Mouse (Mus musculus): ENCODE data around the gene Tbc1d9b. TPM values are rescaled to one million over a fixed set of nuclear protein-coding genes. Genes with fewer than 3 reads are reported as not detected.
"Not testable (repeated sequence)": the region's sequence is repeated elsewhere in the genome, so short reads cannot be mapped to it uniquely, and the experiment has no call there.

Gene Tbc1d9b
- 36.3 and 45.8 TPM in 2 replicates for polyA plus RNA-seq (2012; rRNA removed)

DNA sequence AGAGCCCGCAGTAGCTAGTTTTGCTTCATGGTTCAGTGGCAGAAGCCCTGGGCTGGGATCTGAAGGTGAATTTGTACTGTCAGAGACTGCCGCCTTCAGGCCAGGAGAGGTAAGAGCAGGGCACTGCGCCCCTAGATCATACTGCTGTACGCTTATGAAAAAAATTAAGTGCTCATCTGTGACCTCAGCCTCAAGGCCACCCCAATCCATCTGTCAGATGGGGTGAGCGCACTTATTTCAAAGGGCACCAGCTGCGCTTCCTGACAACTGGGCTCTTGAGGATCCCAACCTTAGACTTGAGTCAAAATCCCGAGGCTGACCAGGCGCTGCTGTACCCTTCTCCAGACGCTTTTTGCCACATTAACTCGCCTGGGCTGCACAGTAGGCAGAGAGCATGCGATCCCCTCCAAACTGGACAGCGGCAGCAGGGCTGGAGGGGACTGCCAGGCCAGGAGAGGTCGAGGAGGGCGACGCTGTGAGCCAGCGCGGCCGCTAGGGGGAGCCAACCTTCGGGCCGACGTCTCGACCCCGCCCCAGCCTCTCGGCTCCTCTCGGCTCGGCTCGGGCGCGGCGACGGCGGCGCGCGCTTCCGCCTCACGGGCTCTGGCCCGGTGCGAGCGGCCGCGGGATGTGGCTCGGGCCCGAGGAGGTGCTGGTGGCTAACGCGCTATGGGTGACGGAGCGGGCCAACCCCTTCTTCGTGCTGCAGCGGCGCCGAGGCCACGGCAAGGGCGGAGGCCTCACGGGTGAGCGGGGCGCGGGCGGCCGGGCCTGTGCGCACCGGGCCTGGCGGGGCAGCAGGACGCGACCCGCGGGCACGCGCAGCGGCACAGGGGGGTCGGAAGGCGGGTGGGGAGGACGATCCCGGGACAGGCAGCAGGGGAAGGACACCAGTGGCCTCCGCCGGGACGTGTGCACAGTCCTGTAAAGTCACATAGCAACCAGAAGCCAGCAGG lies at the start of gene Tbc1d9b:
Gene Tbc1d9b (plus strand): TSS at position 586 of the 956 bp plus-strand sequence.
- DNase-seq (ENCODE audit: low spot score) = peak; percentile 86

DNA sequence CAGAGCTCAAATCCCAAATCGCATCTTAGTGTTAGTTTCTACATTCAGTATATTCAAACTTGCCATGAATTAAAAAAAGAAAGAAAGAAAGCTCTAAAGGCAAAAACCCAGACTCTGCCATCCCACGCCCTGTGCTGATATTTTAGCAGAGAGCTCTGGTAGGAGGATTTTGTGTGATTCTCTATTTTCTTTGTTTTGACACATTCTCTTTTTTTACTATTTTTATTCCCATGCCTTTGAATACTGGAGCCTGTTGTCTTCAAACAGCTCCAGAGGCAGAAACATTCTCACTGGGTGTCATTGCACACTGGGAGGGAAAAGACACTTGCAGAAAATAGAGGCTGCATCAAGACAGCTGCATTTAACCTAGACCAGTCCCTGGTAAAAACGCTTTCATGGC lies 45.0 kb upstream of the Tbc1d9b start:
- DNase-seq (ENCODE audit: low spot score) = no peak

DNA sequence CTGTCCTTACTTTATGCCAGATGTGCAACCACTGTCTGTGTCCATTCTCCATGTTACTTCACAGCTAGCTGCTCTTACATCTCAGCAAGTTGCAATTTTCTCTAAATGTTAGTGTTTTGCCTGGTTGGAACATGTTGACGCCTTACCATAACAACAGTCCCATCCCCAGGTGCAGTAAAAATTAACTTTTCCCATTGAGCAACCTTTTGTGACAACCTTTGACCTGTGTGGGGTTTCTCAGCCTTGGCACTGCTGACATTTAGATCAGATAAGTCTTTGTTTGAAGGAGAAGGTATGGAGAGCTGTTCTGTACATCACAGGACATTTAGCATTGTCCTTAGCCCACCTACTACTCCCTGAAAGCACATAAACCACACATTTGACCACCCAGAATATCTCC lies 41.4 kb upstream of the Tbc1d9b start:
- DNase-seq (ENCODE audit: low spot score) = no peak

DNA sequence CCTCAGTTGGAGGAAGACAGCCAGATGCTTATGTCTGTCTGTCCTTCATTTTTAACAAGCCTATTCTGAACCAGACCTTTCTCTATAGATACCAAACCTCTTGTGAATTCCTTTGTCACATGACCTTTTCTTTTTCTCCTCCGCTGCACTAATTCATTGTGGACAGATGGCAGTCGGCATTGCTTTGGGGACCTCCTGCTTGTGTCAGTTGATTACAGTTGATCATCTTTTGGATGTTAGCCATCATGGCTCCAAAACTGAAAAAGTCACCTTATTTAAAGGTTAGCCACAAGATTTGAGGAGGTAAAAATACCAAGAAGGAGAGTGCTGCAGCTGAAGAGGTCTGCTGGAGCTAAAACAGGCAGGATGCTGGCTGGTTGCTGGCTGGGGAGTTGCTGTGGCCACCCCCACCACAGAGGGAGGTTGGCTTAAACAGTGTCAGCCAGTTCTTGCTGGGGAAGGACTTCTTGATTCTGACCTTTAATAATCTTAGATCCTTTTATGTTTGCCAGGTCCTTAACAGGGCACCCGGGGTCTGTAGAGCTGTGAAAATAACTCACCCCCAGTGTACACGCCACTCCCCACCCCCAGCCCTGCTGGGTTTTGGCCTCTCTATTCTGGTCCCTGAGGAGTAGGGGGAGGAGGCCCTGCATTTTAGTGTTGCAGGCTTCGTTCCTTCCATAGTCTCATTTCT lies 40.1 kb upstream of the Tbc1d9b start:
- DNase-seq (ENCODE audit: low spot score) = no peak

DNA sequence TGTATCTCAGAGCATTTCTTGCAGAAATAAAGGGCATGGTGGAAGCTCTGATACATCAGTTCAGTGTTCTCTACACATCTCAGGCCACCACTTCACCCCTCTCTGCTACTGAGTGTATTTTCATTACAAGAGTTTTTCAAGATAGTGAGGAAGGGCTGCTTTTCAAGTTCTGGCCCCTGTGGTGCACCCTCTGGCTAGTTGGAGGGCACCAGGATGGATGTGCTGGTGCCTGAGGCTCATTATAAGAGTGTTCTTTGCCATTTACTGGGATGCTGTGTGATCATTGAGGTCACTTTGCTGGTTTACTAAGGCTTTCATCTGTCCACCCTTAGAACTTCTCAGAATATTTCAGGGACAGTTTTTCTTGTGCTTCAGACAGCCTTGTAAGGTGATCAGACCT lies 39.5 kb upstream of the Tbc1d9b start:
- DNase-seq (ENCODE audit: low spot score) = no peak

DNA sequence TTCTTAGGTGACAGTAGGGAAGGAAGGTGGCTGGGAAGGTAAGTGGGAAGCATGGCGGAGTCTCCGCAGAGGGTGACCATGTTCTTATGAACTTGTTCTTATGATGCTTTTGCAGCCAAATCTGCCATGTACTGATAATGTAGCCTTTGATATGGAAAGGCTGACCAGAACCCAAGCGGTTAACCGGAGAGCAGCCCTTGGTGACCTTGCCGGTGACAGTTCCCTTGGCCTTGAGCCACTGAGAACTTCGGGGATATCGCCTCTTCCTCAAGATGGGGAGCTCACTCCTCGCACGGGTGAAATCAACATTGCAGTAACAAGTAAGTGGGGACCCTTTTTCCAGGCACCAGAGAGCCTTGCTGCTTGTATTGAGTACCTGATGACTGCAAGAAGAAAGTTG lies 35.5 kb upstream of the Tbc1d9b start:
- no peak for DNase-seq (ENCODE audit: low spot score)

DNA sequence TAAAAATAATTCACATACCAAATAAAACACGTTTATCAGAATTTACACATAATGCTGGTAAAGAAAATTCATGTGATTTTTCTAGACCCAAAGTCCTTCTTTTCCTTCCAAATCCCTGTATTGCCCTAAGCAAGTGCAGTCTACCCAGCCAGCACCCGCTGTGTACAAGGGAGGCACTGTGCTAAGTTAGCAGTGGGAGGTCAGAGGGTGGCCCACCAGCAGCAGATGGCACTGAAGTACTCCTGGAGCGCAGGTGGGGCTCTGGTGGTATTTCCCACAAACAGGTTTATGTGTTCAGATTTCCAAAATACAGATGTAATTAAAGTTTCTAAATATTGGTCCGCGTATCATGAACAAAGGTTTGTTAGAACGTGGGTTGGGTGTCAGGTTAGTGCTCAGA lies 34.1 kb upstream of the Tbc1d9b start:
- no peak for DNase-seq (ENCODE audit: low spot score)

DNA sequence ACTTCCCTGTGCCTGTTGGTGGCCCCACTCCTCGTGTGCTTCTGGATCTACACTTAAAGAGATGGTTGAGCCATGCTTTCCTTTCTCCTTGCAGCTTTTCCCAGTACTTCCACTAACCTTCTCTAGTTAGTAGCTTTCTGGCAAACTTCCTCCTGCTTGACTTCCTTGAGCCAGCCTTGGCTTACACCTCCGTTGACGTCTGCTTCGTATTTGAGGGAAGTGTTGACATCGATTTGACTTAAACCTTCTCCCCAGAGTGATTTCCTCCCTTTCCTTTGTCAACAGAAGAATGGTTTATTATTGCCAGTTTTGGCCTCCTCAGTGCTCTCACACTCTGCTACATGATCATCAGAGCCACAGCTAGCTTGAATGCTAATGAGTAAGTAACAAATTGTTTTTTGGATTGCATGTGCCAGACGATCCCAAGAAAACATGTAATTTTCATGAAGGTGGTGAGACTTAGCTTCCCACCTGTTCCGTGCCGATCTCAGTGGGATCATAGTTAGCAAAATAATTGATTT lies 32.2 kb upstream of the Tbc1d9b start:
- DNase-seq (ENCODE audit: low spot score) = no peak

DNA sequence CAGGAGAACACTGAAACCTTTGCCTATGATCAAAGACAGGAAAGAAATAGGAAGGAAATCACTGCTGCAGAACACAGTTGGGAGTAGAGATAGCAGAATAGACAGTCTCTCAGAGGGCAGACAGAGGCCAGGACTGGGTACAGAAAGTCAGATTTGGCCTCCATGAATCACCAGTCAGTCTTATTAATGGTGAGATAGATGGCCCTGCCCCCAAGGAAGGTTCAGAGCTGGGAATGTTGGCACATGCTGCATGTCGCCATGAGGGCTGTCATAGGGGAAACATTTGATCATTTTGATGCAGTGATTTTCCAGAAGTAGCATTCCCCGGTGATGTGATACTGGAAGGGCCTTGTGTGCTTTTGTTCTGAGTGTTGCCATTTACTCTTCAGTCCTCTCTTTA lies 31.5 kb upstream of the Tbc1d9b start:
- DNase-seq (ENCODE audit: low spot score) = no peak

DNA sequence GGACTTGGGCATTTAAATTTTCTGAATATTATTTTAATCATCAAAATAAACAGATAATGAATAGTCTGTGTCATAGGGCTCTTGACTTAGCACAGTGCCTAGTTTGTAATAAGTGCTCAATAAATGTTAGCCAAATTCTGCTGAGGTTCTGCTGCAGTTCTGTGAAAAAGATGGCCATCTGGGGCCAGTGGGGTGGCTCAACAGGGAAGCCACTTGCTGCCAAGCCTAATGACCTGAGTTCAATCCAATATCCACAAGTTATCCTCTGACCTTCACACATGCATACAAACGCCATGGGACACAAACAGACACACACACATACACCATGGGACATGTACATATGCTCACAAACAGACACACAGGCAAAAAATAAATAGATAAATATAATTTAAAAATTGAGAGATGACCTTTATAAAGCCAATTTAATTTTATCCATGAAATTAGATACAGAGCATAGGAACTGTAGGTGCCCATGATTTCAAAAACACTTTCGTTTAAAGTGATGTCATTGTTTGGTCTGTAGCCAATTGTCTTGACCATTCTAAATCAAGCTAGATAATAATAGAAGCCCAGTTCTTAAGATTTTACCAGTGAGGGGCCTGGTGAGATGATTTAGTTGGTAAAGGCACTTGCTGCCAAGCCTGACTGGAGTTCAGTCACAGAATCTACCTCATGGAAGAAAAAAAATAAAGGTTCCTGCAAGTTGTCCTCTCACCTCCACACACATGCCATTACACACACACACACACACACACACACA lies 30.5 kb upstream of the Tbc1d9b start:
- no peak for DNase-seq (ENCODE audit: low spot score)

DNA sequence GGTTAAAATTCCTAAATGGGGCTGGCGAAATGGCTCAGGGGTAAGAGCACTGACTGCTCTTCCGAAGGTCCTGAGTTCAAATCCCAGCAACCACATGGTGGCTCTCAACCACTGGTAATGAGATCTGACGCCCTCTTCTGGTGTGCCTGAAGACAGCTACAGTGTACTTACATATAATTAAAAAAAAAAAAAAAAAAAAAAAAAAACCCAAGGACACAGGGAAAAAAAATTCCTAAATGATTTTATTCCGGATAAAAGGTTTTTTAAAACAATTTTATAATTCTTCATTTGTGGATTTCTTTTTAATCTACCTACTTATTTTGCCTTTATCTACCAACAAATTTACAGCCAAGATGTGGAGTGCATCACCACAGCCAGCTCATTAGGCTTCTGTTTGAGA lies 29.2 kb upstream of the Tbc1d9b start:
- not testable (repeated sequence) for DNase-seq (ENCODE audit: low spot score)

DNA sequence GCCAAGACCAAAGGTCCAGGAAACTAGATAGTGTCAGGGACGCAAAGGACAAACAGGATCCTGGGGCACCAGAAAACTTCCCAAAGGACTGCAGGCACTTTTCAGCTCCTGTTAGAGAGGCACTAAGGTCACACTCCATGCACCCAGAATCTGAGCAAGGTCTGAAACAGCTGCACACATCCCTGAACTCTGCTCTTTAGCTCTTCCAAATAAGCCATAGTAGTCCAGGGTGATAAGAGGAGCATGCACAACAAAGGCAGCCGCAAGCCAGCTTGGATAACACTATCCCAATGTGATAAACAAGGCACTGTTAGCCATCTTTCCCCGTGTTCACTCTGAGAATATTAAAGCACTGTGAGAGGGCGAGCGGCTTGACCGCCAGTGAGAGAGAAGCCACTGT lies 27.2 kb upstream of the Tbc1d9b start:
- no peak for DNase-seq (ENCODE audit: low spot score)

DNA sequence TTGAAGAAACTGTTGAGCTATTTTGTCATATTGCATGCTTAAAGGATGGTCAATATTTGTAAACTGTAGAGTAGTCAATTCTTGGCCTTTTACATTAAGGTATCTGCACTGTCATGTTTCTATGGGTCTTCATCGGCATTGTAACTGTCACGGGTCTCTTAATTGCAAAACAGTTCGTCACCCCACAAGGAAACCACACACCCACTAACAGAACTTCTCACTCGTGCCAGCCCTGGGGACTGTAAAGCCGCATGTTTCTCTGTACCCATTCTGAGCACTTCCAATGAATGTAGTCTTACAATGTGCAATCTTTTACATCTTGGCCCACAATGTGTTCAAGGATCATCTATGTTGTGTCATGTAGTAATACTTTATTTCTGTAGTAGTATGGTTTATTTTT lies 26.0 kb upstream of the Tbc1d9b start:
- no peak for DNase-seq (ENCODE audit: low spot score)

DNA sequence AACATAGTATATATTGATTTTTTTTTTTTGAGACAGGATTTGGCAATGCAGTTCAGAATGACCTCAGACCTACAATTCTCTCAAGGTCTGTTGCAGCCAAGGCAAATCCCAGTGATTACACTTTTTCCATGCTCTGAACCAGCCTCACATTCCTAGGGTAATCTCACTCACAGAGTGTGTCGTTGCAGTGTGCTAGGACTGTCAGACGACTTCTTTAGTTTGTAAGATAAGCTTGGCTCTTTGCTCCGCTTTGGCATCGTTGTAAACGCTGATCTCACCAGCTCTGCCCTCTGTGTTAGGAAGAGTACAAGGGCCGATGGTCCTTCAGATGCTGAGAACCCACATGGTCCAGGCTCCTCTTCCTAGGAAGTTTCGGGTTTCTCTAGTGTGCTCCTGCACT lies 25.2 kb upstream of the Tbc1d9b start:
- DNase-seq (ENCODE audit: low spot score) = no peak

DNA sequence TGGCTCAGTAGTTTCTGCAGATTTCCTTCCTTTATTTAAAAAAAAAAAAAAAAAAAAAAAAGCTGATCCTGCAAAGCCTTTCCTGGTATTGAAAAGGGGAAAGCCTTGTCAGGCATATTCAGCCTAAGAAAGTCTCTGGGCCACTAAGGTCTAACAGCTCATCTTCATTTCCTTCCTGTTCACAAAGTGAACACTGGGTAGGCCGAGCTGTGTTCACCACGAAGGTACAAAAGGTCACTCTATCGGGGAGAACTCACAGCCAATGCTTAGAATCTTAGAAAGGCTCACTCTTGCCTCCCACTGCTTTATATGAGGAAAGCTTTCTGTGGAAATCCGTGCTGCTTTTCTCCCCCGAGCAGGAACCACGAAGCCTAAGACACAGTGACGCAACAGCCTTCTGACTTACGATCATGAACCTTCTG lies 22.4 kb upstream of the Tbc1d9b start:
- no peak for DNase-seq (ENCODE audit: low spot score)

DNA sequence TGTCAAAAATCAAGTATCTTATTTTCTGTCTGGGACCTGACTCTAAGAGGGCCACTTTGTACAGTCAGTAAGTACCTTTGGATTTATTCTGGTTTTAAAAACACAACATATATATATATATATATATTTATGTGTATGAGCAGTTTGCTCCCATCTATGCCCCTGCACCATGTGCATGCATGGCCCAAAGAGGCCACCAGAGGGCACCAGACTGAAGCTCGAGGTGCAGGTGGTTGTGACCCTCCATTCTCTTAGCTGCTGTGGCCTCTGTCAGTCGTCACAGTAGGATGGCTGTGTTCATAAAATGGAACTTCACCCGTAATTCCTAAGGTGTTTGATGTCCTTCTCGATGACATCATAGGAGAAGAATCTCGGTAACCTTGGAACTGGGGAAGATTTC lies 16.9 kb upstream of the Tbc1d9b start:
- DNase-seq (ENCODE audit: low spot score) = peak; percentile 41

DNA sequence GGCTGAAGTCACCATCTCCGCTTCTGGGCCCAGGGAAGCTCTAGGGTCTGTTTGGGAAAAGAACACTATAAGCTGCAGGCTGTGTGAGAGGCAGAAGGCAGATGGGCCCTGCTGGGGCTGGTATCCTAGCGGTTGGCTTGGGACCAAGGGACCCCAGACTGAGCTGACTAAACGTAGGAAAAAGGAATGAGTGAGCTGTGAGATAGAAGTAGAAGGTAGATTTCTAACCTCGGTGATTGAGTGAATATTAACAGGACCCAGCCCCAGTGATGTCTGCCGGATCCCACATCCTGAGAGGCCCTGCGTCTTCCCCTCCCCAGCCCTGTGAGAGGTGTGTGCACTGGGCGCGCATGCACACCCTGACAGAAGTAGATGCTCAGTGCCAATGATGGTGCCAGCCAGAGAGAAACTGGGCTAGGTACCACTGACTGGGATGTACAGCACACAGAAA lies 8.5 kb upstream of the Tbc1d9b start:
- no peak for DNase-seq (ENCODE audit: low spot score)

DNA sequence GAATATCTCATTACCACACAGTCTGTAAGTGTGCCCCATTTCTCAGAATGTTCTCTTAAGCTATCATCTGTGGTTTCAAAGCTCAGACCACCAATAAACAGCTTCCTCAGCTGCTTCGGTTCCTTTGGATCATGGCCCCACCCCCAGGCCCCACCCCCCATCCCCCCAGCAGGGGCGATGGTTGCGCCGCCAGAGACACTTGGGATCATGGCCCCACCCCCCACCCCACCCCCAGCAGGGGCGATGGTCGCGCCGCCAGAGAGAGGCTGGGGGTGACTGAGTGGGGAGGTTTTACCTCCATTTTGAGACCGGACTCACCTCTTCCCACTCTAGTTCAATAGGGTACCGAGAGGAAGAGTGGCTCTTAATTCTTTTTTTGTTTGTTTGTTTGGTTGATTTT lies 3.4 kb upstream of the Tbc1d9b start:
- DNase-seq (ENCODE audit: low spot score) = no peak

DNA sequence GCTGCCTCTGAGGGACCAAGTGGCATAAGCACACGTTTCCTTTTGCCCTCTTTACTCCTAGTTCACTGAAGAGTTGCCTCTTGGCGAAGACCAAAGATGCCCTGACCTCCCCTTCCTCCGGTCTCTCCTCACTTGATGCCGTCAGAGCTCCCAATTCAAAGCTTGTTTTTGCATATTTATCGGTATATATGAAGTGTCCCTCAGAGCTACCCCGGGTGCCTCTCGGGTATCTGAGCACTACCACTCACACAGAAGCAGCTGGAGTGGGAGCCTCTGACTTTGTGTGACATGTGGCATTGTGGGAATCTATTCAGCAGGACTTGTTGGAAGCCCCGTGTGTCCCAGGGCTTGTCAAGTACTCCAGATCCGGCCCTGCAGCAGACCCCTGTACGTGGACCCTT lies 605 bp downstream of the Tbc1d9b start:
- DNase-seq (ENCODE audit: low spot score) = no peak

DNA sequence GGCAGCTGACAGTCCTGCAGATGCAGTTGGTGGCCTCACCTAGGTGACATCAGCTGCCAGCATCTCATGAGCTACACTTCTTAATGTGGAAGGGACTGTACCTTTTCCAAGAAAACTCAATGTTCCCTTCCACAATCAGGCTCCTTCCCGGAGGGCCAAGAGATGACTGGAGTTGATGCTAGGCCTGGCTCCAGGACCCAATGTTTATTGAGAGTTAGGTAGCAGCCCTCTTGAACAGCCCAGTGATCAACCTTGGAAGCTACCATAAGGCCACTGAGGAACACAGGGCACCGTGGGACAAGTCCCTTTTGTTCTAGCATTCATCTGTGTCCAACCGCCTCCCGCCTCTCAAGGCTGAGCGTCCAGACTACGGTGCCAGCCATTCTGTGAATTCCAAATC lies 1.1 kb downstream of the Tbc1d9b start:
- no peak for DNase-seq (ENCODE audit: low spot score)

DNA sequence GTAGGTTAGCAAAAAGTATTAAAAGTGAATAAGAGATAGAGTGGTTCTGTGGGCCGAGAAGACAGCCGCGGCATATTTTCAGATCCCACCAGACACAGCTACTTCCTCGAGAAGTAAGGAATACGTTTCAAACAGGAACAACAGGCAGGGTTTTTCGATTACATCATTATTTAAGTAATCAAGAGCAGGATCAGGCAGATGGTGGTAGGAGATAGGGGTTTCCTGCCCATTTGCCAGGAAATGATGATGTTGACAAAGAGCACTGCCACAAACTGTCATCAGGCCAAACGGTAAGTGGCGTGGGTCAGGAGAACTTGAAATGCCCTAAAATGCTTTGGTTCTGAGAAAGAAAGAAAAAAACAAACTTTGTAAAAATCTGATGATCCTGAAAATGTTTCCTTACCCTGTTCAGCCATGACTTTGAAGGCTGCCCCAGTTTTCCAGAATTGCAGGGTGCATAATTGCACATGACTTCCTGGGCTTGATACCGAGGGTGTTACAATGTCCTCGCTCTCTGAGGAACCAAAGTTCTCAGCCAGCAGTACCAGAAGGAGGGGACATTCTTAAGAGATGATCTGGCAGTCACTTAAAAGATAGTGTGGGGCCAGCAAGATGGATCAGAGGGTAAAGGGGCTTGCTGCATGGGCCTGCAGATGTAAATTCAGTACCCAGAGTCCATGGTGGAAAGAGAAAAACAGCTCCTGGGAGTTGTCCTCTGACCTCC lies 3.1 kb downstream of the Tbc1d9b start:
- no peak for DNase-seq (ENCODE audit: low spot score)
